Mouse (Mus musculus): Measurements from ENCODE around the gene Eps8l3. TPM values are rescaled to one million over a fixed set of nuclear protein-coding genes. Genes with fewer than 3 reads are reported as not detected.

The Eps8l3 gene
- polyA plus RNA-seq, 2 experiments = 0.02 TPM; not detected in 1

- Histone ChIP-seq H3K9me3 (ENCODE audit: control insufficient read depth, low read length) (no peaks in the 10 kb centered on the region), H3K27me3 (ENCODE audit: control insufficient read depth, insufficient read depth, low read length) (no peaks in the 10 kb centered on the region), H3K36me3 (replicated peaks; ENCODE audit: control insufficient read depth, insufficient read depth, low read depth) (no peaks in the 10 kb centered on the region), H3K4me1 (replicated peaks; ENCODE audit: control insufficient read depth in 2 of 2, insufficient read depth in 2 of 2, low read length in 1 of 2) (0 out of 4 replicates have a peak, but pooled peaks cover 0 to 3% of the 10 kb centered on the region in 2 experiments), H3K9ac (replicated peaks) (no peak overlapping the region), H3K4me2 (ENCODE audit: low read depth) (peak overlapping the region; percentile 58), H3K4me3 (ENCODE audit: insufficient read depth in 1 of 2, low read depth in 2 of 2, low read length in 2 of 2) (peak overlapping the region; percentile 6 to 44; a peak in 3 of 4 replicates), H3K27ac (no peak overlapping the region)
- DNase-seq (ENCODE audit: low read depth in 3 of 3, low spot score in 3 of 3) (no peak), ATAC-seq (ENCODE audit: insufficient read depth) (no peak)
- TF ChIP-seq EP300 (IDR thresholded peaks at IDR 0.05; ENCODE audit: low read depth) (no peak), CTCF (IDR thresholded peaks at IDR 0.05; ENCODE audit: low read depth) (no peak)
- WGBS (ENCODE audit: insufficient replicate concordance) = 28% methylated on average over 2 of the region's 2 CpGs
Observed at GRCm38 (mm10) chr3:107931134-107931533, 54.1 kb downstream of the Eps8l3 start.

GRCm38 (mm10) chr3:107931670-107932069 is 54.6 kb downstream of the Eps8l3 start, which contains the start of gene Gstm7:
Gene Gstm7 (minus strand): TSS chr3:107931817.
- peak within 1 kb of the TSS; percentile 6 to 44; a peak in 3 of 4 replicates for H3K4me3 ChIP-seq (ENCODE audit: insufficient read depth in 1 of 2, low read depth in 2 of 2, low read length in 2 of 2)
- DNase-seq (ENCODE audit: low read depth in 3 of 3, low spot score in 3 of 3) (peak; percentile 67 to 70 (median 68)), ATAC-seq (ENCODE audit: insufficient read depth) (peak; percentile 85)
- H3K27me3 ChIP-seq (ENCODE audit: control insufficient read depth, insufficient read depth, low read length) = no peaks in the 10 kb centered on the region
- H3K4me2 ChIP-seq (ENCODE audit: low read depth) = peak within 1 kb of the TSS; percentile 58
- no peak within 1 kb of the TSS for H3K27ac ChIP-seq
- no peak within 1 kb of the TSS for H3K9ac ChIP-seq (replicated peaks)
- TF ChIP-seq EP300 (IDR thresholded peaks at IDR 0.05; ENCODE audit: low read depth) (no peak), CTCF (IDR thresholded peaks at IDR 0.05; ENCODE audit: low read depth) (peak; percentile 35)
- 0 out of 4 replicates have a peak, but pooled peaks cover 0 to 3% of the 10 kb centered on the region in 2 experiments for H3K4me1 ChIP-seq (replicated peaks; ENCODE audit: control insufficient read depth in 2 of 2, insufficient read depth in 2 of 2, low read length in 1 of 2)
- WGBS (ENCODE audit: insufficient replicate concordance) = 6% methylated on average over 10 of the region's 10 CpGs
- H3K36me3 ChIP-seq (replicated peaks; ENCODE audit: control insufficient read depth, insufficient read depth, low read depth) = no peaks in the 10 kb centered on the region
- no peaks in the 10 kb centered on the region for H3K9me3 ChIP-seq (ENCODE audit: control insufficient read depth, low read length)

- DNase-seq (ENCODE audit: low read depth in 3 of 3, low spot score in 3 of 3) (no peak), ATAC-seq (ENCODE audit: insufficient read depth) (no peak)
- Histone ChIP-seq H3K4me3 (ENCODE audit: insufficient read depth in 1 of 2, low read depth in 2 of 2, low read length in 2 of 2) (no peak overlapping the region), H3K27me3 (ENCODE audit: control insufficient read depth, insufficient read depth, low read length) (no peaks in the 10 kb centered on the region), H3K27ac (no peak overlapping the region), H3K4me2 (ENCODE audit: low read depth) (no peak overlapping the region), H3K36me3 (replicated peaks; ENCODE audit: control insufficient read depth, insufficient read depth, low read depth) (no peaks in the 10 kb centered on the region), H3K4me1 (replicated peaks; ENCODE audit: control insufficient read depth in 2 of 2, insufficient read depth in 2 of 2, low read length in 1 of 2) (0 out of 4 replicates have a peak, but pooled peaks cover 0 to 3% of the 10 kb centered on the region in 2 experiments), H3K9ac (replicated peaks) (no peak overlapping the region), H3K9me3 (ENCODE audit: control insufficient read depth, low read length) (no peaks in the 10 kb centered on the region)
- WGBS (ENCODE audit: insufficient replicate concordance) = 72% methylated on average over 6 of the region's 6 CpGs
- no peak for TF ChIP-seq EP300 (IDR thresholded peaks at IDR 0.05; ENCODE audit: low read depth)
- no peak for TF ChIP-seq CTCF (IDR thresholded peaks at IDR 0.05; ENCODE audit: low read depth)
Observed at GRCm38 (mm10) chr3:107932128-107932527, 55.1 kb downstream of the Eps8l3 start.

GRCm38 (mm10) chr3:107935268-107935667 is 58.2 kb downstream of the Eps8l3 start:
- H3K36me3 ChIP-seq (replicated peaks; ENCODE audit: control insufficient read depth, insufficient read depth, low read depth) = no peaks in the 10 kb centered on the region
- DNase-seq (ENCODE audit: low read depth in 3 of 3, low spot score in 3 of 3) (no peak), ATAC-seq (ENCODE audit: insufficient read depth) (no peak)
- 54% methylated on average over 3 of the region's 3 CpGs for WGBS (ENCODE audit: insufficient replicate concordance)
- no peak overlapping the region for H3K4me2 ChIP-seq (ENCODE audit: low read depth)
- no peak for TF ChIP-seq EP300 (IDR thresholded peaks at IDR 0.05; ENCODE audit: low read depth)
- TF ChIP-seq CTCF (IDR thresholded peaks at IDR 0.05; ENCODE audit: low read depth) = no peak
- peaks cover 0 to 7% of the 10 kb centered on the region in 2 experiments; a peak in 1 of 4 replicates for H3K4me1 ChIP-seq (replicated peaks; ENCODE audit: control insufficient read depth in 2 of 2, insufficient read depth in 2 of 2, low read length in 1 of 2)
- no peak overlapping the region for H3K27ac ChIP-seq
- H3K9me3 ChIP-seq (ENCODE audit: control insufficient read depth, low read length) = no peaks in the 10 kb centered on the region
- no peaks in the 10 kb centered on the region for H3K27me3 ChIP-seq (ENCODE audit: control insufficient read depth, insufficient read depth, low read length)
- H3K4me3 ChIP-seq (ENCODE audit: insufficient read depth in 1 of 2, low read depth in 2 of 2, low read length in 2 of 2) = no peak overlapping the region
- no peak overlapping the region for H3K9ac ChIP-seq (replicated peaks)

GRCm38 (mm10) chr3:107935888-107936287 is 58.9 kb downstream of the Eps8l3 start:
- Histone ChIP-seq H3K36me3 (replicated peaks; ENCODE audit: control insufficient read depth, insufficient read depth, low read depth) (no peaks in the 10 kb centered on the region), H3K4me2 (ENCODE audit: low read depth) (no peak overlapping the region), H3K4me1 (replicated peaks; ENCODE audit: control insufficient read depth in 2 of 2, insufficient read depth in 2 of 2, low read length in 1 of 2) (peaks cover 0 to 7% of the 10 kb centered on the region in 2 experiments; a peak in 1 of 4 replicates), H3K9me3 (ENCODE audit: control insufficient read depth, low read length) (no peaks in the 10 kb centered on the region), H3K4me3 (ENCODE audit: insufficient read depth in 1 of 2, low read depth in 2 of 2, low read length in 2 of 2) (no peak overlapping the region), H3K27me3 (ENCODE audit: control insufficient read depth, insufficient read depth, low read length) (no peaks in the 10 kb centered on the region), H3K27ac (no peak overlapping the region), H3K9ac (replicated peaks) (no peak overlapping the region)
- WGBS (ENCODE audit: insufficient replicate concordance) = 13% methylated on average over 3 of the region's 3 CpGs
- DNase-seq (ENCODE audit: low read depth in 3 of 3, low spot score in 3 of 3) (no peak), ATAC-seq (ENCODE audit: insufficient read depth) (no peak)
- TF ChIP-seq EP300 (IDR thresholded peaks at IDR 0.05; ENCODE audit: low read depth) (no peak), CTCF (IDR thresholded peaks at IDR 0.05; ENCODE audit: low read depth) (no peak)
